Mouse (Mus musculus) lung, adult 2 months (tissue): ENCODE results near the gene Izumo1. TPM values are rescaled to one million over a fixed set of nuclear protein-coding genes. Genes with fewer than 3 reads are reported as not detected.
"Not testable (repeated sequence)": the region's sequence is repeated elsewhere in the genome, so short reads cannot be mapped to it uniquely, and the experiment has no call there.

Experiments used
- DNase-seq: peaks from one replicate; pipeline ENCODE4 v3.0.0; 2022
- H3K4me1 ChIP-seq: fragments of 200-500 bp; 2 replicates; pipeline ENCODE4 v1.6.1; 2011; ENCODE audit warnings: low read length; ENCODE audit not compliant: control insufficient read depth, insufficient read depth
- H3K4me3 ChIP-seq: fragments of 200-500 bp; replicated peaks from 2 replicates; pipeline ENCODE3; 2011; ENCODE audit warnings: low read depth, mild to moderate bottlenecking, control low read depth, low read length; ENCODE audit errors: extremely low read depth
- CTCF ChIP-seq: fragments of 200-500 bp; IDR thresholded peaks from 2 replicates; pipeline ENCODE4 v1.5.1; 2011; ENCODE audit warnings: mild to moderate bottlenecking, low read length, control low read depth; ENCODE audit not compliant: insufficient read depth
- POLR2A ChIP-seq: fragments of 200-500 bp; IDR thresholded peaks from 2 replicates; pipeline ENCODE4 v1.6.1; 2011; ENCODE audit warnings: low read depth, mild to moderate bottlenecking, control low read depth, low read length, borderline replicate concordance; ENCODE audit errors: extremely low read depth
- WGBS: fragments of 180-500 bp; shearing (Covaris S2); methylation state at CpG from one replicate; pipeline ENCODE4 v1.1.7; 2018; 5-methylcytosine and 5-hydroxymethylcytosine counted together
- polyA plus RNA-seq: library from polyadenylated mRNA; depleted of rRNA; stranded (reverse); fragments of >200 nt; gene quantifications from 2 replicates; pipeline ENCODE4 v1.2.3, GENCODE M21; 2012

Gene Izumo1
- polyA plus RNA-seq, 1 experiment, result 1.7 TPM

- TF ChIP-seq POLR2A, result no peak
- WGBS, result 83% methylated on average over 4 of the region's 4 CpGs
- Histone ChIP-seq H3K4me1 (peaks cover 5% of the 10 kb centered on the region; the same call in 1 of the 2 replicates), H3K4me3 (no peak overlapping the region)
- no peak for DNase-seq
These were observed 25.1 kb downstream of the Izumo1 start for GRCm38 (mm10) chr7:45646671-45647070.

GRCm38 (mm10) chr7:45649351-45649750 lies 27.7 kb downstream of the Izumo1 start:
- WGBS, result 68% methylated on average over 8 of the region's 8 CpGs
- TF ChIP-seq POLR2A (no peak), CTCF (no peak)
- DNase-seq, result no peak

GRCm38 (mm10) chr7:45650484-45650883 lies 28.9 kb downstream of the Izumo1 start:
- DNase-seq, H3K4me3 ChIP-seq, H3K4me1 ChIP-seq: not testable (repeated sequence)
- 92% methylated on average over 20 of the region's 20 CpGs for WGBS

More at GRCm38 (mm10) chr7:45649351-45649750, 27.7 kb downstream of the Izumo1 start:
- Histone ChIP-seq H3K4me3 (no peak overlapping the region), H3K4me1 (peaks cover 2% of the 10 kb centered on the region; the same call in 1 of the 2 replicates)

GRCm38 (mm10) chr7:45654424-45655047 lies 32.9 kb downstream of the Izumo1 start:
- DNase-seq, result no peak
- no peak for TF ChIP-seq POLR2A
- TF ChIP-seq CTCF, result no peak
- Histone ChIP-seq H3K4me1 (no peaks in the 10 kb centered on the region), H3K4me3 (no peak overlapping the region)
- 30% methylated on average over 17 of the region's 17 CpGs for WGBS

GRCm38 (mm10) chr7:45660746-45661478 lies 39.3 kb downstream of the Izumo1 start:
- TF ChIP-seq CTCF (no peak), POLR2A (no peak)
- Histone ChIP-seq H3K4me1 (no peaks in the 10 kb centered on the region), H3K4me3 (no peak overlapping the region)
- DNase-seq, result no peak
- 70% methylated on average over 11 of the region's 11 CpGs for WGBS

GRCm38 (mm10) chr7:45661702-45662101 lies 40.1 kb downstream of the Izumo1 start:
- not testable (repeated sequence) for DNase-seq, H3K4me3 ChIP-seq, H3K4me1 ChIP-seq
- WGBS, result 93% methylated on average over 6 of the region's 6 CpGs

GRCm38 (mm10) chr7:45665303-45666138 lies 43.9 kb downstream of the Izumo1 start:
- Histone ChIP-seq H3K4me1 (no peaks in the 10 kb centered on the region), H3K4me3 (no peak overlapping the region)
- WGBS, result 39% methylated on average over 13 of the region's 13 CpGs
- DNase-seq, result no peak
- TF ChIP-seq POLR2A, result no peak
- TF ChIP-seq CTCF, result no peak

GRCm38 (mm10) chr7:45666161-45666560 lies 44.5 kb downstream of the Izumo1 start, which contains the start of gene Fut2:
Gene Fut2, minus strand, starts transcription at chr7:45666394.
- no peak for DNase-seq
- Histone ChIP-seq H3K4me3 (no peak within 1 kb of the TSS), H3K4me1 (no peaks in the 10 kb centered on the region)
- WGBS, result 69% methylated on average over 7 of the region's 7 CpGs
- TF ChIP-seq POLR2A (no peak), CTCF (no peak)

GRCm38 (mm10) chr7:45667761-45668160 lies 46.1 kb downstream of the Izumo1 start:
- Histone ChIP-seq H3K4me1 (no peaks in the 10 kb centered on the region), H3K4me3 (no peak overlapping the region)
- TF ChIP-seq CTCF (no peak), POLR2A (no peak)
- no peak for DNase-seq
- WGBS, result 68% methylated on average over 14 of the region's 14 CpGs

- no peaks in the 10 kb centered on the region for H3K4me1 ChIP-seq
- H3K4me3 ChIP-seq, result no peak overlapping the region
- no peak for DNase-seq
- WGBS, result 95% methylated on average over 9 of the region's 9 CpGs
- peak; percentile 12; the same call in 1 of the 2 replicates for TF ChIP-seq CTCF
- TF ChIP-seq POLR2A, result no peak
These were observed 47.3 kb downstream of the Izumo1 start for GRCm38 (mm10) chr7:45668921-45669320.
